Mouse (Mus musculus): ENCODE results near the gene Gsdma3. TPM values are rescaled to one million over a fixed set of nuclear protein-coding genes. Genes with fewer than 3 reads are reported as not detected.

The Gsdma3 gene
- polyA plus RNA-seq, 1 experiment = not detected

GRCm38 (mm10) chr11:98586087-98586891, 39.9 kb upstream of the Gsdma3 start:
- TF ChIP-seq POLR2A (IDR thresholded peaks at IDR 0.05; ENCODE audit: borderline replicate concordance, extremely low read depth, insufficient read depth, insufficient read length, poor library complexity, severe bottlenecking) (no peak), CTCF (IDR thresholded peaks at IDR 0.05; ENCODE audit: borderline replicate concordance, extremely low read depth, insufficient read depth, insufficient read length) (no peak)
- no peak for DNase-seq (ENCODE audit: low read depth)

GRCm38 (mm10) chr11:98586892-98587563, 39.1 kb upstream of the Gsdma3 start, which contains the start of gene Ormdl3:
Gene Ormdl3, minus strand, starts transcription at chr11:98587368.
- peak; percentile 99 for DNase-seq (ENCODE audit: low read depth)
- TF ChIP-seq CTCF (IDR thresholded peaks at IDR 0.05; ENCODE audit: borderline replicate concordance, extremely low read depth, insufficient read depth, insufficient read length) (no peak), POLR2A (IDR thresholded peaks at IDR 0.05; ENCODE audit: borderline replicate concordance, extremely low read depth, insufficient read depth, insufficient read length, poor library complexity, severe bottlenecking) (peak; percentile 74; the same call in 1 of the 2 replicates)

- DNase-seq (ENCODE audit: low read depth) = peak; percentile 82
- TF ChIP-seq CTCF (IDR thresholded peaks at IDR 0.05; ENCODE audit: borderline replicate concordance, extremely low read depth, insufficient read depth, insufficient read length) (no peak), POLR2A (IDR thresholded peaks at IDR 0.05; ENCODE audit: borderline replicate concordance, extremely low read depth, insufficient read depth, insufficient read length, poor library complexity, severe bottlenecking) (no peak)
These were observed 38.2 kb upstream of the Gsdma3 start for GRCm38 (mm10) chr11:98587684-98588546.

GRCm38 (mm10) chr11:98588833-98589281, 37.3 kb upstream of the Gsdma3 start:
- TF ChIP-seq POLR2A (IDR thresholded peaks at IDR 0.05; ENCODE audit: borderline replicate concordance, extremely low read depth, insufficient read depth, insufficient read length, poor library complexity, severe bottlenecking) (no peak), CTCF (IDR thresholded peaks at IDR 0.05; ENCODE audit: borderline replicate concordance, extremely low read depth, insufficient read depth, insufficient read length) (no peak)
- DNase-seq (ENCODE audit: low read depth) = peak; percentile 14

GRCm38 (mm10) chr11:98589306-98589705, 36.9 kb upstream of the Gsdma3 start:
- no peak for DNase-seq (ENCODE audit: low read depth)
- TF ChIP-seq CTCF (IDR thresholded peaks at IDR 0.05; ENCODE audit: borderline replicate concordance, extremely low read depth, insufficient read depth, insufficient read length) (no peak), POLR2A (IDR thresholded peaks at IDR 0.05; ENCODE audit: borderline replicate concordance, extremely low read depth, insufficient read depth, insufficient read length, poor library complexity, severe bottlenecking) (no peak)

GRCm38 (mm10) chr11:98590548-98591445, 35.4 kb upstream of the Gsdma3 start:
- no peak for TF ChIP-seq POLR2A (IDR thresholded peaks at IDR 0.05; ENCODE audit: borderline replicate concordance, extremely low read depth, insufficient read depth, insufficient read length, poor library complexity, severe bottlenecking)
- DNase-seq (ENCODE audit: low read depth) = peak; percentile 34

GRCm38 (mm10) chr11:98595021-98595420, 31.1 kb upstream of the Gsdma3 start:
- no peak for DNase-seq (ENCODE audit: low read depth)
- TF ChIP-seq POLR2A (IDR thresholded peaks at IDR 0.05; ENCODE audit: borderline replicate concordance, extremely low read depth, insufficient read depth, insufficient read length, poor library complexity, severe bottlenecking) (no peak), CTCF (IDR thresholded peaks at IDR 0.05; ENCODE audit: borderline replicate concordance, extremely low read depth, insufficient read depth, insufficient read length) (no peak)

- DNase-seq (ENCODE audit: low read depth) = no peak
- TF ChIP-seq POLR2A (IDR thresholded peaks at IDR 0.05; ENCODE audit: borderline replicate concordance, extremely low read depth, insufficient read depth, insufficient read length, poor library complexity, severe bottlenecking) = no peak
- TF ChIP-seq CTCF (IDR thresholded peaks at IDR 0.05; ENCODE audit: borderline replicate concordance, extremely low read depth, insufficient read depth, insufficient read length) = no peak
These were observed 30.7 kb upstream of the Gsdma3 start for GRCm38 (mm10) chr11:98595473-98595872.

- DNase-seq (ENCODE audit: low read depth) = no peak
- TF ChIP-seq POLR2A (IDR thresholded peaks at IDR 0.05; ENCODE audit: borderline replicate concordance, extremely low read depth, insufficient read depth, insufficient read length, poor library complexity, severe bottlenecking) = no peak
- no peak for TF ChIP-seq CTCF (IDR thresholded peaks at IDR 0.05; ENCODE audit: borderline replicate concordance, extremely low read depth, insufficient read depth, insufficient read length)
These were observed 30.2 kb upstream of the Gsdma3 start for GRCm38 (mm10) chr11:98595955-98596354.

GRCm38 (mm10) chr11:98597363-98597762, 28.8 kb upstream of the Gsdma3 start:
- TF ChIP-seq CTCF (IDR thresholded peaks at IDR 0.05; ENCODE audit: borderline replicate concordance, extremely low read depth, insufficient read depth, insufficient read length) = peak; percentile 70; the same call in 1 of the 2 replicates
- no peak for TF ChIP-seq POLR2A (IDR thresholded peaks at IDR 0.05; ENCODE audit: borderline replicate concordance, extremely low read depth, insufficient read depth, insufficient read length, poor library complexity, severe bottlenecking)
- peak; percentile 58 for DNase-seq (ENCODE audit: low read depth)
